Comparison of ENCODE assay signal across 14 mouse cellular contexts in genomic region chr8:128666576-128667263, GRCm38 (mm10).
"Had no signal": no experiment of that assay in that cellular context is flagged by ENCODE, and none has a peak within 500 bp of the region (broad histone marks: within the 10 kb centered on the region; RNA-seq: fewer than 3 reads in every experiment).

No protein-coding gene starts in this region.

- ATAC-seq: midbrain, embryonic 13.5 days had no signal

- H3K9ac ChIP-seq: kidney, embryonic 15.5 days; limb, embryonic 12.5 days; liver, embryonic 14.5 days; midbrain, embryonic 13.5 days; neural tube, embryonic 15.5 days had no signal

- H3K27ac ChIP-seq: kidney, embryonic 15.5 days; left cerebral cortex, adult 2 months; limb, embryonic 12.5 days; liver, embryonic 14.5 days; midbrain, embryonic 13.5 days; neural tube, embryonic 15.5 days; stomach, postnatal 0 days had no signal

- H3K36me3 ChIP-seq: kidney, embryonic 15.5 days; limb, embryonic 12.5 days; midbrain, embryonic 13.5 days; neural tube, embryonic 15.5 days had no signal

- H3K4me2 ChIP-seq: kidney, embryonic 15.5 days; limb, embryonic 12.5 days; midbrain, embryonic 13.5 days; neural tube, embryonic 15.5 days had no signal

- DNase-seq: kidney, adult 2 months; kidney, postnatal 14 days; lung, adult 18-20 months; lung, postnatal 36 days; right cerebral cortex, adult 18-20 months; thymus, postnatal 4 days had no signal

- H3K27me3 ChIP-seq: kidney, embryonic 15.5 days; limb, embryonic 12.5 days; megakaryocyte, embryonic 14.5 days; midbrain, embryonic 13.5 days; neural tube, embryonic 15.5 days had no signal

- H3K4me1 ChIP-seq: limb, embryonic 12.5 days; midbrain, embryonic 13.5 days had no signal

- H3K9me3 ChIP-seq: kidney, embryonic 15.5 days; limb, embryonic 12.5 days; megakaryocyte, embryonic 14.5 days; midbrain, embryonic 13.5 days; neural tube, embryonic 15.5 days had no signal

- H3K4me3 ChIP-seq: kidney, embryonic 15.5 days; left cerebral cortex, adult 2 months; limb, embryonic 12.5 days; megakaryocyte, embryonic 14.5 days; midbrain, embryonic 13.5 days; neural tube, embryonic 15.5 days had no signal
